Mouse (Mus musculus): ENCODE data around the gene Sept6.

Sept6 gene

DNA sequence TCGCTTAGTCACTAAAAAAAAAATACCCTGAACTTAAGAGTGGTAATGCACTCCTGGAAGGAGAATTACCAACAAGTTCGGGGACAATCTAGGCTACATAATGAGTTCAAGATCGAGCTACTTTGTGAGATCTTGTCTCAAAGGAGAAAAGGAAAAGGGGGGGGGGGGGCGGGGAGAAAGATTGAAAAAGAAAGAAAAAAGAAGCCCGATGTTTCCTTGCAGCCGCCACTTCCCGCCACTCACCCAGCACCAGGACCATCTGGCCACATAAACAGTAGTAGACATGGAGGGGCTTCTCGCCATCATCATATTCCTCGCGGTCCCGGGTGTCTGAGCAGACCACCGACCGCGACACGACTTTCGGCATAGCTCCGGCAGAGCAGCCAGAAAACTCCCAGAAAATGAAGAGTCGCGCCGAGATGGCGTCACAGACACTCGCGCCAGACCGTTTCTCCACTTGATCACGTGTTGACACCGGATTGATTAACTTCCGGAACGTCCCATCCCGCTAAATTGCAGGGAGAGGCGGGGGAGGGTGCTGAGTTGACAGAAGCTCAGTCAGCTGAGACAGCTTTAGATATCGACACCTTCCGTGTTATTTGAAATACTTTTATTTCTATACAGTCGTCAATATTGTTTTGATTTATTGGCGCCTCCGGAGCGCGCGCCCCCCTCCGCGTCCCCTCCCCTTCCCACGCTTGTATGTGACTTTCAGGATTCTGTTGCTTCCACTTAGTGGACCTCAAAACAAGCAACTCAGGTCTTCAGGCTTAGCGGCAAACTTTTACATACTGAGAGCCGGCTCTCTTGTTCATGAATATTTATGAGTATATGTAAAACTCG lies 127.6 kb downstream of the Sept6 start:
- peak; percentile 85 for DNase-seq
